Mouse (Mus musculus) ES-Bruce4 (cell line): ENCODE measurements at regions not wholly inside any gene's neighbourhood (a gene's known extent, or its start where the extent isn't known, plus 50 kb on each side); places are given as distances from the start of the nearest gene placed in this dataset.

Experiments used
- H3K27ac ChIP-seq: 2 replicates; pipeline ENCODE4 v1.5.1; 2012; ENCODE audit warnings: low read length, inconsistent platforms; ENCODE audit not compliant: insufficient read depth
- H3K27me3 ChIP-seq: 2 replicates; pipeline ENCODE4 v1.6.1; 2012; ENCODE audit warnings: mild to moderate bottlenecking, low read length, inconsistent platforms; ENCODE audit not compliant: control insufficient read depth, poor library complexity, insufficient read depth, severe bottlenecking
- H3K36me3 ChIP-seq: 2 replicates; pipeline ENCODE4 v1.6.1; 2012; ENCODE audit warnings: inconsistent platforms, mild to moderate bottlenecking, low read length, moderate library complexity; ENCODE audit not compliant: control insufficient read depth, poor library complexity, insufficient read depth, severe bottlenecking
- H3K4me1 ChIP-seq: one replicate; pipeline ENCODE4 v1.8.1; 2011; ENCODE audit warnings: low read length; ENCODE audit not compliant: control insufficient read depth, insufficient read depth
- H3K4me3 ChIP-seq: 2 replicates; pipeline ENCODE4 v1.5.1; 2011; ENCODE audit warnings: low read depth, mild to moderate bottlenecking, low read length
- H3K9ac ChIP-seq: 2 replicates; pipeline ENCODE4 v1.6.1; 2012; ENCODE audit warnings: low read depth, mild to moderate bottlenecking, inconsistent platforms; ENCODE audit not compliant: poor library complexity, severe bottlenecking
- H3K9me3 ChIP-seq: replicated peaks from 2 replicates; pipeline ENCODE4 v1.6.1; 2012; ENCODE audit warnings: mild to moderate bottlenecking, low read length, inconsistent platforms; ENCODE audit not compliant: control insufficient read depth, poor library complexity, insufficient read depth, severe bottlenecking
- CTCF ChIP-seq: IDR thresholded peaks from one replicate; pipeline ENCODE4 v1.8.1; 2011; ENCODE audit warnings: low read depth, low read length
- EP300 ChIP-seq: IDR thresholded peaks from 2 replicates; pipeline ENCODE4 v1.6.1; 2011; ENCODE audit warnings: low read depth, low read length; ENCODE audit not compliant: insufficient read depth
- POLR2A ChIP-seq: IDR thresholded peaks from one replicate; pipeline ENCODE4 v1.8.1; 2011; ENCODE audit warnings: low read length; ENCODE audit not compliant: insufficient read depth

DNA sequence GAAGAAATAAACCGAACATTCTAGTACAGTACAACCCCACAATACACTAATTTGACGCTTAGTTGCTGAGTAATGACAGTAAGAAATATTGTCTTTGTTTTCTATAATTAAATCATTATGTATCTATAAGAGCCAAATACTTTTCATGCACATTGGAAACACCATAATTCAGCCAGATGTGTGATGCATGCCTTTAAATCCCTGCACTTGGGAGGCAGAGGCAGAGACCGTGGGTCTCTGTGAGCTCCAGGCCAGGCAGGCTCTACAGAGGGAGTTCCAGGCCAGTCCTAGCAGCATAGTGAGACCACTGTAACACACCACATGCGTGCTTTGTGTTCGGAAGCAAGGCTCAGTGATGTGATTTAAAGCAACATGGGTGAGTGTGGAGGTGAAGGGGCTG, 208.2 kb downstream of the Uaca start:
- Histone ChIP-seq H3K4me1 (no peaks in the 10 kb centered on the region), H3K36me3 (no peaks in the 10 kb centered on the region), H3K9me3 (no peaks in the 10 kb centered on the region), H3K27me3 (no peaks in the 10 kb centered on the region), H3K27ac (no peak overlapping the region), H3K9ac (no peak overlapping the region), H3K4me3 (no peak overlapping the region)
- TF ChIP-seq CTCF (no peak), POLR2A (no peak), EP300 (no peak)

DNA sequence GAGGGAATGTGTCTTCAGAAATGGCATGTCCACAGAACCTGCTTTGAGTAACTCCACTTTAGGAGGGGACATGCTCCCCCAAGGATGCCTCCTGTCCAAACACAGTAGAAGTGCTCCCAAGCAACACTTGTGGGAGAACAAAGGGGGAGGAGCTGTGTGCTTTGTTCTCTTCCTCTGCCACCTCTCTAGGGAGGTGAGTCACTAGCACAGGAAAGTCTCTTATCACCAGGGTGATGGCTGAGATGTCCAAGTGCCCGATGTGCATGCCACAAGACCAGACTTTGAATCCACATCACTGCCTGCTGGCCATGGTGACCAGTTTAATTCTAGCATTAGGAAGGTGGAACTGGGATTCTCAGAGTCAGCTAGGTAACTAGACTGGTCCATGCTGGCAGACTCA, 214.1 kb downstream of the Uaca start:
- H3K9me3 ChIP-seq, result no peaks in the 10 kb centered on the region
- no peaks in the 10 kb centered on the region for H3K4me1 ChIP-seq
- no peak overlapping the region for H3K4me3 ChIP-seq

DNA sequence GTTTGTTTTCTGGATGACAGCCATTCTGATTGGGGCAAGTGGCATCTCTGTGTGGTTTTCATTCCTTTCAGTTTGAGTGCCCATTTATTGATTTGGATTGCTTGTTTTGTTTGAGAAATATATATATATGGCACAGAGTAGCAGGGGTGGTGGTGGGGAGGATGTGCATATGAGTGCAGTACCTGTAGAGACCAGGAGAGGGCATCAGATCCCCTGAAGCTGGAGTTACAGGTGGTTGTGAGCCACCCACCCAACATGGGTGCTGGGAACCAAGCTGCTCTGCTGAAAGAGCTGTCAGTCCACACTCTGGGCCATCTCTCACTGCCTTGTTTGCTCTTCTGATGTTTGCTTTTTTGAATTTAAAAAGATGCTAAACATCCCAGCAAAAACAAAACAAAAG, 216.7 kb downstream of the Uaca start:
- no peak overlapping the region for H3K9ac ChIP-seq
- no peak overlapping the region for H3K27ac ChIP-seq
- H3K36me3 ChIP-seq, result no peaks in the 10 kb centered on the region
- H3K27me3 ChIP-seq, result no peaks in the 10 kb centered on the region
- no peak overlapping the region for H3K4me3 ChIP-seq
- TF ChIP-seq EP300 (no peak), POLR2A (no peak), CTCF (peak; percentile 58)
- H3K4me1 ChIP-seq, result no peaks in the 10 kb centered on the region
- no peaks in the 10 kb centered on the region for H3K9me3 ChIP-seq

More for the DNA sequence above, 214.1 kb downstream of the Uaca start:
- no peak for TF ChIP-seq EP300
- TF ChIP-seq CTCF, result no peak
- TF ChIP-seq POLR2A, result no peak
- H3K27me3 ChIP-seq, result no peaks in the 10 kb centered on the region
- no peak overlapping the region for H3K27ac ChIP-seq
- no peak overlapping the region for H3K9ac ChIP-seq
- no peaks in the 10 kb centered on the region for H3K36me3 ChIP-seq

DNA sequence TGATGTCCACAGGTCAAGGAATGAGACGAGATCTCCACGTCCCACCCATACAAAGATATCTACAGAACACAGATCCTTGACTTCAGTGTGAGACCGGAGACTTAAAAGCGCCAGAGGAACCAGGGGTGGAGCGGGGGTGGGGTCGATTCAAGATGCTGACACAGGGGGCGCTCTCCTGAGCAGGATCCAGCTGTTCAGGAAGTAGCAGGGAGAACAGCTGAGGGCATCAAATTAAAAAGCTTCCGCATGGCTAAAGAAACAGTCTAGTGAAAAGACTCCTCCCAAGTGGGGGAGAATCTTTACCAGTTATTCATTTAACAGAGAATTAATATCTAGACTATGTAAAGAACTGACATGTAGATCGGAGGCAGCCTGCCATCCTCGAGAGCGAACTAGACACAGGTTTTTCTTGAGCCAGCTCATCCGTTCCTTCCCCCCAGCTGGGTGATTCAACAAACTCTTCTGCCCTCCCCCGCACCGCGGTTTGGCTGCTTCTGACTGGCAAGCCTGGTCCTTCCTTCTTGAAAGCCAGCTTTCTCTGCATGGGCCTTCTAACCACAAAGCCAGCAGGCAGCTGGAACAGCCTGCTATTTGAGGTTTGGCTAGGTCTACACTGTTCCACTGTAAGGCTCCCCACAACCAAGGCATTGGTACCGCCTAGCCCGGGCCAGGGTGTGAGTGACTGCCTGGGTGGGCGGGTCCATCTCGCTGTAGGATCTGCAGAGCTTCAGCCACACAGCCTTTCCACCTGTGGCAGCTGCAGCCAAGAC, 218.6 kb downstream of the Uaca start:
- Histone ChIP-seq H3K9ac (no peak overlapping the region), H3K4me3 (no peak overlapping the region), H3K27me3 (no peaks in the 10 kb centered on the region), H3K27ac (no peak overlapping the region), H3K4me1 (no peaks in the 10 kb centered on the region), H3K9me3 (no peaks in the 10 kb centered on the region), H3K36me3 (no peaks in the 10 kb centered on the region)
- TF ChIP-seq EP300, result no peak
- TF ChIP-seq CTCF, result peak; percentile 56
- TF ChIP-seq POLR2A, result no peak

DNA sequence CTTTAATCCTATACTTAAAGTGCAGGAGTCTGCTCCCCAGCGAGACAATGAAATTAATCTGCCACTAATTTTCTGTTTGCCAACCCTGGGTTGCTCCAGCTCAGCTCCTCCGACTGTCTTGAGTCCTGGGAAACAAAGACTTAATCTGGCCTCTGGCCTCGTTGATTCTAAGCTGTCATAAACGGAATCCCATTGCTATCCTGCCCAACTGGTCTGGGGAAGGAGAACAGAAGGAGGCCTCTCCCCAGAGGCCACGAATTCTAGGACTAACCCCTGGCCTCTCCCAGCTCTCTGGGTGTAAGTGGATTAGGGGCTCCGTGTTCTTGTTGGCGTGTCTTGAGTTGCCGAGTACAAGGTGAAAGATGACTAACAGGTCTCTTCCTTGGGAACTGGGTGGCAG, 219.8 kb downstream of the Uaca start:
- H3K36me3 ChIP-seq, result no peaks in the 10 kb centered on the region
- H3K9me3 ChIP-seq, result no peaks in the 10 kb centered on the region
- H3K4me3 ChIP-seq, result no peak overlapping the region
- H3K4me1 ChIP-seq, result no peaks in the 10 kb centered on the region
- no peaks in the 10 kb centered on the region for H3K27me3 ChIP-seq
- no peak overlapping the region for H3K9ac ChIP-seq
- TF ChIP-seq EP300 (no peak), POLR2A (no peak), CTCF (no peak)
- no peak overlapping the region for H3K27ac ChIP-seq

DNA sequence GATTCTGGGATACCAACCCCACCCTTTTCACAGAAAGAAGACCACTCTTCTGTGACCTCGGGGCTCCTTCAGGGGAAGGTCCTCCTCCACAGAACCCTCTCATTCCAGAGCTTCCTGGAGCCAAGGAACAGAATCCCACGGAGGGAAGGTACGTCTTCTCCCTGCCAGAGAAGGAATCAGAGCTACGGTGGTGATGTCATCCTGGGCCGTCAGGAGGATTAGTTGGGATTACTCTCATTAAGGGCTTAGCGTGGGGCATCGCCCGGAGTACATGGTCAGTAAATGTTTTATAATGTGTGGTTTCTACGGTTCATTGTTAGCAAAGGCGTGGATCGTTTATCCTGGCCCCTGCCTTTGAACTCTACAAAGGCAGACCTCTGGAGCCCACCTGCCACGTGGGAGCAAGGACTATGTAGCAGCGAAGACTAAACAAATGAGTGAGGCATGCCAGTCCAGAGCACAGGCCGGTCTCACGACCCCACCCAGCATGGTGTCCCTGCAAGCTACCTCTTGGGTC, 221.1 kb downstream of the Uaca start:
- H3K36me3 ChIP-seq, result no peaks in the 10 kb centered on the region
- no peak overlapping the region for H3K9ac ChIP-seq
- no peak for TF ChIP-seq POLR2A
- no peak for TF ChIP-seq CTCF
- no peak for TF ChIP-seq EP300
- H3K4me3 ChIP-seq, result no peak overlapping the region
- no peaks in the 10 kb centered on the region for H3K4me1 ChIP-seq
- no peaks in the 10 kb centered on the region for H3K9me3 ChIP-seq
- no peak overlapping the region for H3K27ac ChIP-seq
- no peaks in the 10 kb centered on the region for H3K27me3 ChIP-seq
